Mouse (Mus musculus): ENCODE results near the gene Gm49630. TPM values are rescaled to one million over a fixed set of nuclear protein-coding genes. Genes with fewer than 3 reads are reported as not detected.
A peak's percentile ranks its signal among the peaks of the same experiment; 100 is the strongest.
"Not testable (repeated sequence)": the region's sequence is repeated elsewhere in the genome, so short reads cannot be mapped to it uniquely, and the experiment has no call there.

Gene Gm49630
- not detected in 2 replicates for polyA plus RNA-seq (2015; fragmentation: Nextera tagmentation; extraction: Ambion mirVana)

DNA sequence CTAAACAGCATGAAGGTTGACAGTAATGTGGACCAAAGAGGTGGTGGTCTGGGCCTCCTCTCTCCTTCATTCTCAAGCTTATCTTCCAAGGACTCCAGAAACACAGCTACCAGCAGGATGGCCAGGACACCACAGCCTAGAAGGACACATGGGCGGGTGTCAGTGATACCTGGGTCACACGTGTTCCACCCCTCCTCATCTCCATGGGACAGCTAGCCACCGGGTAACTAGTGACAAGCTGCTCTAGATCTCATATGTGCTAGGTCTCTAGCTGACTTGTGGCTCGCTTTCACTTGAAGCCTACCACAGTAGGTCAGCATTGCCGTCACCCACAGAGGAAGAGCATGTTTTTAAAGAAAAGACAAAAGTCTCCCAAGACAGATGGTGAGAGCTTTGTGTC, at the start of gene Gm49630:
Gm49630 (minus strand) TSS at position 101 of the 400 bp plus-strand sequence.
- WGBS, result 79% methylated on average over 4 of the region's 5 CpGs
- not testable (repeated sequence) for H3K9ac ChIP-seq; ATAC-seq (replicated peaks; ENCODE audit: insufficient number of reproducible peaks, insufficient read depth, low FRiP score, low read depth); H3K27me3 ChIP-seq; H3K9me3 ChIP-seq (replicated peaks); H3K4me1 ChIP-seq (replicated peaks); H3K36me3 ChIP-seq; H3K27ac ChIP-seq; H3K4me3 ChIP-seq; H3K4me2 ChIP-seq

DNA sequence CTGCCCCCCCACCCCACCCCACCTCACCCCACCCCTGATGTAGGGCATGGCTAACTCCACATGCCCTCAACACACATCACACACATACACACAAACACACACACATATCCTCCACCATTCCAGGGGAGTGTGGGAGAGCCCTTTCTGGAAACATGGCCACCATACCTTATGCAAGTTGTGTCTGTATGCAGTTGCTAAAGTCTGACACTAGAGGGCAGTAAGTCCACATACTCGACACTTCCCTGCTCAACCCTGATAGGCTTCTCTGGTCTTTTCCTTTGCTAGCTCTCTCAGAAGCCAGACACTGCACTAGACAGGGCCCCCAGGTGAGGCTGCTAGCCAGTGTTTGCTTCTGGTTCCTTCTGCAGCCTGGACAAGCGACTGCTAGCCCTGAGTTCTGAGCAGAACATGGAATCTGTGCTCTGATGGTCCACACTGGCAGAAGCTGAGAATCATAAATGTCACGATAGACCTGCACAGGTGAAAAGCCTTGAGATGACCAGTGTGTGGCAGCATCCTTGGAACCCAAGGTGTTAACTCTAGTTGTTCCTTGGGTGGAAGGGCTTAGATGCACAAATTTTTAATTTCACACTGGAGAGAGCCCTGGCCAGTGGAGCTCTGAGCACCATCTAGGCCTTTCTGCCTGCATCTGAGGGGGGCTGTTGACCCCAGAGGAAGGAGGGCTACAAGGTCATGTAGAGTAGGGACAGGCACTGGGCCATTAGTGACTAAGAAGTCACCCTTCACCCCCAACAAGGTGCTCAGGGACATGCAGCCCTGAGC, 48.6 kb upstream of the Gm49630 start:
- H3K9ac ChIP-seq; H3K9me3 ChIP-seq (replicated peaks); H3K27me3 ChIP-seq; H3K27ac ChIP-seq; H3K4me1 ChIP-seq (replicated peaks); H3K36me3 ChIP-seq; H3K4me2 ChIP-seq; H3K4me3 ChIP-seq: not testable (repeated sequence)
- ATAC-seq (replicated peaks; ENCODE audit: insufficient number of reproducible peaks, insufficient read depth, low FRiP score, low read depth), result 0 out of 2 replicates have a peak, but pooled peaks have one; percentile 20
- 14% methylated on average over 2 of the region's 3 CpGs for WGBS

DNA sequence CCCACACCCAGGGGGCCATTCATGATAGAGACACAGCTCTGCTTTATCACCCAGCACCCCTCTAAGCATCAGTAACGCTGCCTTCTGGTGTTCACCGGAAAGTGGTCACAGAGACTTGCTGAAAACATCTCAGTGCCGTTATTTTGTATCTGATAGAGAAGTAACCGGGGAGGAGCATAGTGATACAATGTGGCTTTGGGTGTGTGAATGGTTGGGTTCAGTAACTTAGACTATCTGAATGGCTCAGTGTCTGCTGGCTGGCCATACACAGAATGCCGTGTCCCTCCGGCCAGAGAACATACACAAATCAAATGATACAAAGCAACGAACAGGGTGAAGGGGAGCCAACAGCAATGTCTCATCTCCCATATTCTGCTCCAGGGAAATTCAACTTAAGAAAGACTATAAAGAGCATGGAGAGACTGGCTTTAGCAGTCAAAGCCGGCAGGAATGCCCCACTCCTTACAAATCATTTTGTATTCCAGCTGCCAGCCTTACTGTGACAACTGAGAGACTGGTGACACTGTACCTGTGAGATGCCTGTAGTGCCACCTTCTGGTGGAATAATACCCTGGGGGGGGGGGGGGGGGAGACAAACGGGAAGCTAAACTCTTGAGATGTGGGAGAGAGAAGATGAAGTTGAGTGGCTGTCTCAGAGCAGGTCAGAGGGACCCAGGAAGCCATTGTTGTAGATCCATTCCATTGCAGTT, 43.0 kb upstream of the Gm49630 start:
- H3K27me3 ChIP-seq; H3K4me3 ChIP-seq; H3K9me3 ChIP-seq (replicated peaks); H3K9ac ChIP-seq; H3K27ac ChIP-seq; ATAC-seq (replicated peaks; ENCODE audit: insufficient number of reproducible peaks, insufficient read depth, low FRiP score, low read depth); H3K36me3 ChIP-seq; H3K4me2 ChIP-seq; H3K4me1 ChIP-seq (replicated peaks): not testable (repeated sequence)
- 89% methylated on average over 7 of the region's 9 CpGs for WGBS

DNA sequence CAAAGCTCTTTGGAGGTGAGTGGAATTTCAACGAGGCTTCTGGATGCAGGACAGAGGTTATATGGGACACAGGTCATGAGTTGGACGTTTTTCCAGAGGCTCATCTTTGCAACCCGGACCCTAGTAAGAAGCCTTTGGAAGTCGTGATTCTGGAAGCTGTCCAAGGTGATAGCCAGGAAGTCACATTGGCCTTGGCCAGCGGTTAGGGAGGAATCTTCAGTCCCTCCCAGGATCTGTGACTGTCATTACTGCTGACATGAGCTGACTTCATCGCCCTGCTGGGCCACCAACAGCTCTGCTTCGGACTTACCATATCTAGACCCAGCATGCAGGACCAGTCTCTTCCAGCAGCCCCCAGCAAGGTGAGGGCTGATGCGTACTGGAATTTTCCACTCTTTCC, 41.6 kb upstream of the Gm49630 start:
- not testable (repeated sequence) for H3K4me2 ChIP-seq; H3K4me3 ChIP-seq; ATAC-seq (replicated peaks; ENCODE audit: insufficient number of reproducible peaks, insufficient read depth, low FRiP score, low read depth); H3K4me1 ChIP-seq (replicated peaks); H3K9ac ChIP-seq; H3K36me3 ChIP-seq; H3K9me3 ChIP-seq (replicated peaks); H3K27ac ChIP-seq; H3K27me3 ChIP-seq
- 52% methylated on average over 8 of the region's 8 CpGs for WGBS

DNA sequence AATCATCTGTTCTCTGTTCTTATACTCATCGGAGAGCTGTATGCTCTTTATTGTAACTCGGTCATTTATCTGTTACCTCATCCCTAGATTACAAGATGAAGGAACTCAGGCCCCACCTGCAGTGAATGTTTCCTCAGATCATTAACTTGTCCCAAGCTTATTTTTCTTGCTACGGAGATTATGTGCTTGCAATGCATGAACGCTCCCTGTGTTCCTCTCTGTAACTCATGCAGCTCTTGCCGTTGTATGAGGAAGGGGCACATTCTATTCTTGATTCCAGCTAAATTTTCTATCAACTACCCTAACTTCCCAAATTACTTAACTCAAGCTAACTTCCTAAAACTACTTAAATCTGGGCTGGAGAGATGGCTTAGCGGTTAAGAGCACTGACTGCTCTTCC, 28.0 kb upstream of the Gm49630 start:
- H3K4me1 ChIP-seq (replicated peaks); H3K4me3 ChIP-seq; ATAC-seq (replicated peaks; ENCODE audit: insufficient number of reproducible peaks, insufficient read depth, low FRiP score, low read depth); H3K4me2 ChIP-seq; H3K27me3 ChIP-seq; H3K9me3 ChIP-seq (replicated peaks); H3K36me3 ChIP-seq; H3K9ac ChIP-seq; H3K27ac ChIP-seq: not testable (repeated sequence)
- WGBS, result 75% methylated on average over 6 of the region's 6 CpGs

DNA sequence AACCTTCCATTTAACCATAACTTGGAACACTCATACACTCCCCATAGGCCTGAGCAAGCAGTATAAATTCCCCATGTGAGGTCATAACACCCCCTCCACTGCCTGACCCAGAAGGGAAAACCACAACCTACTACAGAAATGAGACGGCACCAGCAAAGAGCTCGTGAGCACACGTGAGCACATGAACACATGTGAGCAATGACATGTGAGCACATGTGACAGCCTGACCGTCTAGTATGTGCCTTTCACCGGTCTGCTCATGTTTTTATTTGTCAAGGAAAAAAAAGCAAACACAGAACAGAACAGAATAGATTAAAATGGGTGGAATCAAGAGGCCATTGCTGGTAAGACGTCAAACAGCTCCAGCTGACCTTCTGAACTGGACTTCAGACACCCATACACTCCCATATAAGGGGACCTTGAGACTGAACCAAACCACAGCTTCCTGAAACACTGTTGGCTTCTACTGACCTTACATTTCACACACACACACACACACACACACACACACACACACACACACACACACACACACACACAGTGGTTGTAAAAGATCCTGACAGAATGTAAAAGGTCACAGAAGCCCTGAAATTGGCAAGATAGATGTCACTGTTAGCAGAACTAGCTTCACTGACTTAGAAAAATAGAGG, 26.5 kb upstream of the Gm49630 start:
- not testable (repeated sequence) for H3K4me2 ChIP-seq; H3K4me3 ChIP-seq; H3K27ac ChIP-seq; H3K4me1 ChIP-seq (replicated peaks); H3K27me3 ChIP-seq; H3K36me3 ChIP-seq; H3K9me3 ChIP-seq (replicated peaks); H3K9ac ChIP-seq; ATAC-seq (replicated peaks; ENCODE audit: insufficient number of reproducible peaks, insufficient read depth, low FRiP score, low read depth)
- 77% methylated on average over 6 of the region's 6 CpGs for WGBS

DNA sequence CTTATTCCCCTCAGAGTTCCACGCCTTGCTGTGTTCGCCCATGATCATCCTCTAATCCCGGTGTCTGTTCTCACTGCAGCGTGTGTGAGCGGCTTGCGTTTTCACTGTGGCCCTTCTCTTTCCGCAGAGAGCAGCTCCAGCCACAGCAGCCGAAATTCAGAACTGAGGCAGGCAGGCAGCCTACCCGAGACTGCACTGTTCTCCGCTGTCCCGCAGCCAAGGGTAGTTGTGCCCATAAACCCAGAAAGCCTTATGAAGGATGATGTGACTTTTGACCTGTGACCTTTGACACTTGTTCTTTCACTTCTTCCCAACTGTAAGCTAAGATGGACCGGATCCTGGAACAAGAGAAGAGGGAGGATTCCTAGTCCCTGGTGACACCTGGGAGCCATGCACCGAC, 25.3 kb upstream of the Gm49630 start:
- H3K36me3 ChIP-seq; H3K27ac ChIP-seq; H3K4me1 ChIP-seq (replicated peaks); H3K4me3 ChIP-seq; H3K4me2 ChIP-seq; H3K9me3 ChIP-seq (replicated peaks); H3K27me3 ChIP-seq; H3K9ac ChIP-seq; ATAC-seq (replicated peaks; ENCODE audit: insufficient number of reproducible peaks, insufficient read depth, low FRiP score, low read depth): not testable (repeated sequence)
- 84% methylated on average over 13 of the region's 13 CpGs for whole genome bisulfite sequencing

DNA sequence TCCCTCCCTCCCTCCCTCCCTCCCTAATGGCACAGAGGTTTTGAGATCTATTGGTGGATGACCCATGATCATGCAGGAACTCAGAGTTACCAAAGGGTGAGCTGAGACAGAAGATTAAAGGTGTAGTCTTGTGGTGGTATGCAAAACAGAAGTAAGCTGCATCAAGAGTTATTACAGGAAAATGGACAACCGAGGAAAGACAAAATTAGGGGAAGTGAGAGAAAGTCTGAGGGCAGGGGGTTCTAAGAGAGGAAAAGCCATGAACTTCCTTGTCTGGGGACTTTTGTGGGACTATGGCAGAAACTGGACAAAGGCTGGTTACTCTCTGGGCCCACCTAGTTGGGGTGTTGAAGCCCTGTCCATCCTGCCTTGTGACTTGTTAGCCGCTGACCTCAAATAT, 24.5 kb upstream of the Gm49630 start:
- not testable (repeated sequence) for ATAC-seq (replicated peaks; ENCODE audit: insufficient number of reproducible peaks, insufficient read depth, low FRiP score, low read depth); H3K27ac ChIP-seq; H3K9me3 ChIP-seq (replicated peaks); H3K9ac ChIP-seq; H3K4me1 ChIP-seq (replicated peaks); H3K4me2 ChIP-seq; H3K4me3 ChIP-seq; H3K27me3 ChIP-seq; H3K36me3 ChIP-seq
- WGBS, result no CpG with 5 or more reads among the region's 2 CpGs

DNA sequence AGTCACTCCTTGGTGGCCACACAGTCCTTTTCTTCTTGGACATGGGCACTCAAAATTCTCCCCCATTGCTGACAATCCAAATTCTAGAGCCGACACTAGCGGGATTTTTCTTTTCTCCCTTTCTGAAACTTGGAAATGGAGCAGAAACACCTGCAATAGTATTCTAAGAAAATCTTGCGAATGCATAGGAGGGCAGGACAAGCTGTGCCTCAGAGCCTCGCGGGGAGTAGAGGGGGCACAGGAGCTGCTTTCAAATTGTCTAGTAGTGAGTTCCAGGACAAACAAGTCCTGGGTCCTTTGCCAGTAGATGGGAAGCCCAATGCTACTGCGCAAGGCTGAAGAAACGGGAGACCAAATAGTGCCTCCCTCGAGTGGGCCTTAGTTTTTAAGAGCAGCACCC, 23.9 kb upstream of the Gm49630 start:
- not testable (repeated sequence) for H3K27ac ChIP-seq; H3K9ac ChIP-seq; H3K4me2 ChIP-seq; H3K27me3 ChIP-seq; H3K9me3 ChIP-seq (replicated peaks); ATAC-seq (replicated peaks; ENCODE audit: insufficient number of reproducible peaks, insufficient read depth, low FRiP score, low read depth); H3K36me3 ChIP-seq; H3K4me1 ChIP-seq (replicated peaks); H3K4me3 ChIP-seq
- 92% methylated on average over 8 of the region's 8 CpGs for WGBS

DNA sequence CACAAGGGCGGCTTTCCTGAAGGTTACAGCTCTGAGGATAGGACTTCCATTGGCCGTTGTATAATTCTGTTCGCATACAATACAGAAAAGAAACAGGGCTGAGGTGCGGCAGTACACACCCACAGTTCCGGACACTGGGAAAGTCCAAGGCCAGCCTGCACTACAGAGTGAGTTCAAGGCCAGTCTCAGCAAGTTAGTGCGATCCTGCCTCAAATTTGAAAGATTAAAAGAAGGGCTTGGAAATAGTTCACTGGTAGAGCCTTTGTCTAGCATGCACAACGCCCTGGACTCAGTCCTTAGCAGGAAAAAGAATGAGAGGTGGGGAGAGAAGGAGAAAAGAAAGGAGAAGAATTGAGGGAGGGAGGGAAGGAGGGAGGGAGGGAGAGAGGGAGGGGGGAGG, 23.3 kb upstream of the Gm49630 start:
- not testable (repeated sequence) for ATAC-seq (replicated peaks; ENCODE audit: insufficient number of reproducible peaks, insufficient read depth, low FRiP score, low read depth); H3K4me3 ChIP-seq; H3K4me2 ChIP-seq; H3K4me1 ChIP-seq (replicated peaks); H3K36me3 ChIP-seq; H3K9ac ChIP-seq; H3K9me3 ChIP-seq (replicated peaks); H3K27me3 ChIP-seq; H3K27ac ChIP-seq
- 85% methylated on average over 7 of the region's 7 CpGs for WGBS

DNA sequence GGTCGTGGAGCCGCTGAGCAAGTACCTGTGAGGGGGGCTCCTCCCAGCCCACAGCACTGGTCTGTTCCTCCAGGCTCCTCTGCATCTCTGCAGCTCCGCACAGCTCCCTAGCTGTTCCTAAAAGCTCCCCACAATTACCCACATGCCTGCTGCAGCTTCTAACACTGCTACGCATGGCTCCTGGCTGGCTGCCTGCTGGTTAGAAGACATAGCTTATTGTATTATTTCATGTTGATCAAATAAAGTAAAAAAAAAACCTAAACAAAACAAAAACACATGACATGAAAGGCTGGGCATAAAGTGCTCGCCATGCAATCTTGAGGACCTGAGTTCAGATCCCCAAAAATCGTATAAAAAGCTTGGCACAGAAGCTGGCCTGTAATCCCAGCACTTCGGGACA, 18.1 kb upstream of the Gm49630 start:
- 71% methylated on average over 7 of the region's 7 CpGs for WGBS
- not testable (repeated sequence) for ATAC-seq (replicated peaks; ENCODE audit: insufficient number of reproducible peaks, insufficient read depth, low FRiP score, low read depth)

More for the DNA sequence above, 18.1 kb upstream of the Gm49630 start:
- H3K9ac ChIP-seq; H3K27me3 ChIP-seq; H3K4me2 ChIP-seq; H3K9me3 ChIP-seq (replicated peaks); H3K27ac ChIP-seq; H3K36me3 ChIP-seq; H3K4me1 ChIP-seq (replicated peaks); H3K4me3 ChIP-seq: not testable (repeated sequence)

Data from heart, embryonic 15.5 days (tissue).